Mouse (Mus musculus) left cerebral cortex, postnatal 25 days (tissue): ENCODE measurements around the gene Urgcp. TPM values are rescaled to one million over a fixed set of nuclear protein-coding genes. Genes with fewer than 3 reads are reported as not detected.

Experiments used
- DNase-seq, 2 experiments: peaks; one replicate each; pipeline ENCODE4 v3.0.0; 2022; ENCODE audit warnings: low spot score in 2 of 2, mixed read lengths in 1 of 2
- intact Hi-C: fragments of 180-260 bp; cut with DNase I; formaldehyde crosslinking; loops from one replicate; pipeline ENCODE4 v1.15.1; 2025
- total RNA-seq, 2 experiments: library from RNA; stranded (reverse); gene quantifications; 2 replicates each; pipeline ENCODE4 v1.2.3; 2021

The Urgcp gene
- total RNA-seq, 2 experiments from 2014 or later: 60.6 to 67.4 TPM

DNA sequence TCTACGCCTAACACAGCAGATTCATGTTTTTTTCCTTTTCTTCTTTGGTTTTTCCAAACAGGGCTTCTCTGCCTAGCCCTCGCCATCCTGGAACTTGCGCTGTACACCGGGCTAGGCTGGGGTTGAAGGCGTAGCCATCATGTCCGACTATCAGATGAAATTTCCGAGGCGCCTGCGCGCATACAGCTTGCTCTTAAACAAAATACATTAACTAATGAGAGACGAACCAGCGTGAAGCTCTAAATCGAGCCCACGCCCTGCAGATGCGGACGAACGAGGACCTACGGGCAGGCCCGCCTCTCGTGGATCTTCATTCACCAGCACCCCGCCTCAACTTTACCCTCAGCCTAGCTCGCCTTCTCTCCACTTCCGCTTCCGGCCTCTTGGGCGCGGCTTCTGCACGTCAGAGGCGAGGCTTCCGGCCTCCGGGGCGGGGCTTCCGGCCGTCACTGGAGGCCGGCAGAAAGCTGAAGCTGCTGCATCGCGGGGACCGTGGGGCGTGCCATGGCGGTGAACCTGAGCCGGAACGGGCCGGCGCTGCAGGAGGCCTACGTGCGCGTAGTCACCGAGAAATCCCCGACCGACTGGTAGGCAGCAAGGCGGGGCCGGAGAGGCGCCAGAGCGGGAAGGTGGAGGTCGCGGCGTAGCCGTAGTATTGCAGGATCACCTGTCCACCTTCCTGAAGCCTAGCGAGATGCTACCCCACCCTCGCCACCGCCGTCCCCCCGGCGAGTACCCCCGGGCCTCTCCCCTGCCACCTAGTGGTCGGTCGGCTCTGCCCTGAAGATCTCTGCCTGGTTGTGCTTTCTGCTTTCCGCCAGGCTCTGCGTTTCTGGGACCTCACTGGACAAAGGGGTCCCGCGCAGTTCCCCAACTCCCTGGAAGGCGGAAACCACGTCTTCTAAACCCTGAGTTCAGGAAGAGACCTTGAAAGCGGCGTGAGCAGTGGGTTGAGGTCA lies 26.2 kb upstream of the Urgcp start, which contains the start of gene Dbnl:
Dbnl (plus strand) TSS at position 433 of the 959 bp plus-strand sequence.
- intact Hi-C loops: loop anchor here (2.0 kb wide), 1 partner anchor 92 kb away; no protein-coding TSS in a partner anchor

DNA sequence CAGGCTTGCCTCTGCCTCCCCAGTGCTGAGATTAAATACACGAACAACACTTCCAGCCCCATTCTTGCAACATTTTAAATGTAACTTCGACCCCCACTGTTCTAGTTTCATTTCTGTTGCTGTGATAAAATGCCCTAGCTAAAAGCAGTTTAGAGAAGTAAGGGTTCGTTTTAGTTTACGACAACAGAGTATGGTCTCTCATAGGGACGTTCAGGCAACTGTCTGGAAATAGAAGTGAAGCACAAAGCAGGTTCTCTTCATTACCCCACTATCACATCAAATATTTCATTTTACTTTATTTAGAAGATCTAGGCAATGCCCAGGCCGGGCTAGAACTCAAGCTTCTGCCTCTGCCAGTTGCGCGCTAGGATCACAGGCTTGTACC lies 25.5 kb upstream of the Urgcp start:
- no peak for DNase-seq
- intact Hi-C loops: loop anchor here (2.0 kb wide), 1 partner anchor 93 kb away; no protein-coding TSS in a partner anchor

More for the DNA sequence above, 26.2 kb upstream of the Urgcp start, which contains the start of gene Dbnl:
- DNase-seq: peak; percentile 95 to 96

DNA sequence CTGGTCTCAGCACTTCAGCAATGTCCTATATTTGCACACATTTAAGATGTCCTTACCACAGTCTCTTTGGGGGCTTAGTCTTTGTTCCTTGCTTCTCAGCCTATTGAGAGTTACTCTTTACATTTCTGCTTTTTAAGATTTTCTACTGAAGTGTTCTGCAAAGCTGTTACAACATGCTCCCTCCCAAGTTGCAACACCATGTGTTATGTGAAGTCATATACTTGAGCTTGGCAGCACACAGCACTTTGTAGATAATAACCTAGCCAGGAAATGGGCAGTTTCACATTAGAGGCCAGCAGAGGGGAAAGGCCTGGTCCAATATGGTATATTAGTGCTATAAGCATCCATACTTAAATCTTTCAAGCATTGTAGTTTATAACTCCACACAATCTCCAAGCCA lies 23.6 kb upstream of the Urgcp start:
- no peak for DNase-seq
- intact Hi-C loops: no loop called here

DNA sequence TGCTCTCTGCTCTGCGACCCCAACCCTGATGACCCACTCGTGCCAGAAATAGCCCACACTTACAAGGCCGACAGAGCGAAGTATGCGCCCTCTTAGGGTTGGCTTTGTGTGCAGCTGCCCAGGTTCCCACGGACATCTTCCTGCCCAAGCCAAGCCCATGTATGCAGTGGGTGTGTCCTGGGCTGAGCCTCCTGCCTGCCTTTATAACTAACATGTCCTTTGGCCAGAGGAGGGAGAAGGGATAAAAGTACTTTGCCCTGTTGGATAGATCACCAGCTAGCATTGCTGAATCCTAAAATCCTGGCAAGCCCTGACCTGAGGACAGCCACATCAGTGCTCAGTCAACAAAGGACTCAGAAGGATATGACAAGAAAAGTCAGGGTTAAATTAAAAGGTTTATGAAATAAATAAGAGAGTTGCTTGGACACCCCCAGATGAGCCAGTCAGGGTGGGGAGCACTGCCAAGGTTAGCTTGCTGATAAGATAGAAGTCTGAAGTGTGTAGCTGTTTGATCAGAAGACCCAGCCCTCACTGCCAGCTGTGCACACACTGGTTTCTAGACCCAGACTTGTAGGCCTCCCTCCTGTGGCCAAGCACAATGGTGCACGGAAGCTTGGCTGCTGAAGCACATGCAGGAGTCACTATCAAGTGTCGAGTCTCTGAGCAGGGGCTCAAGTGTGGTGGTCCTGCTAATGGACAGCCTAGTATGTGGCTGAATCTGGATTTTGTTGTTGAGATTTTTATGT lies 20.2 kb upstream of the Urgcp start:
- intact Hi-C loops: no loop called here
- no peak for DNase-seq

DNA sequence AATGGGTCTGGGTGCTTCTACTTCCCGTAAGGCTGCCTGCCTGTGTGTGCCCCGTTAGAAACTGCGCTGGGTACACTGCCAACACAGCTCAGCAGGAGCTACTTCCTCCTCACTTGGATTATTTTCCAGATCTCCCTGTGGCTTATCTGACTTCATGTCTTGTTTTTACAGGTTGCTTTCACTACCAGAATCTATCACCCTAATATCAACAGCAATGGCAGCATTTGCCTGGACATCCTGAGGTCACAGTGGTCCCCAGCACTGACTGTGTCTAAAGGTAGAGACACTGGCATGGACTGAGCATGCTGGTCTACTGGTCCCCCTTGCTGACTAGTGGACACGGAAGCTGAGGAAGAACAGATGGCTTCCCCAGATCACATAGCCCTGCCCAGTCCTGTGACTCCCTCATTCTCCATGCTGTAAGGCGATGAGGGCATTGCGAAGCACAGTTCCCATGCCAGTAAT lies 17.9 kb upstream of the Urgcp start:
- intact Hi-C loops: no loop called here

DNA sequence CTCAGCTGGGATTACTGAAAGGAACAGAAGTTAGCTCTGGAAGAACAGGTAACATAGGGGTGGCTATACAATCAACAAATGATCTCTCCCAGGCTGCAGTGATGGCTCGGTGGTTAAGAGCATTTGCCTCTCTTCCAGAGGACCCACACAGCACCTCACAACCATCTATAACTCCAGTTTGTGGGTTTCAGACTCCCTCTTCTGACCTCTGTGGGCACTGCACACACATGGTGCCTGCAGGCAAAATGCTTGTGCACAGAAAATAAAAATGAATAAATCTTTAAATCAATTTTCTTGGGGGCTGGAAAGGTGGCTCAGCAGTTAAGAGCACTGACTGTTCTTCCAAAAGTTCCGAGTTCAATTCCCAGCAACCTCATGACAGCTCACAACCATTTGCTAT lies 16.3 kb upstream of the Urgcp start:
- intact Hi-C loops: no loop called here
- DNase-seq: no peak

More for the DNA sequence above, 17.9 kb upstream of the Urgcp start:
- DNase-seq: no peak

DNA sequence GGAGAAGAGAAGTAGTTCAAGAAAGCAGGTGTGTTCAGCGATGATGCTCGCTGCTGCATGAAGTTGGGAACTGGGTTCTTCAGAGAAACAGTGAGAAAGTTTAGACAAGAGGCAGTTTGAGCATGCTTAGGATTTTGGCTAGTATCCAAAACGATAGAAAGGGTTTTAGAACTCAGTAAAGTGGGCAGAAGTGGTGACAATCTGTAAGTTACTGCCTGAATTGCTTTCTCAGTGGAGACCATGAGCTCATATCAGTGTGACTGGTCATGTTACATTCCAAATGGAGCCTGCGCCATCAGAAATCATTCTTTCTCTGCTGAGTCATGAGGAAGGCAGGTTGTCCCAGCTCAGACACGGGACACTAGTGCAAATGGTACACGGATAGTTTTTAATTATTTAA lies 3.8 kb upstream of the Urgcp start:
- DNase-seq: no peak
- intact Hi-C loops: no loop called here

DNA sequence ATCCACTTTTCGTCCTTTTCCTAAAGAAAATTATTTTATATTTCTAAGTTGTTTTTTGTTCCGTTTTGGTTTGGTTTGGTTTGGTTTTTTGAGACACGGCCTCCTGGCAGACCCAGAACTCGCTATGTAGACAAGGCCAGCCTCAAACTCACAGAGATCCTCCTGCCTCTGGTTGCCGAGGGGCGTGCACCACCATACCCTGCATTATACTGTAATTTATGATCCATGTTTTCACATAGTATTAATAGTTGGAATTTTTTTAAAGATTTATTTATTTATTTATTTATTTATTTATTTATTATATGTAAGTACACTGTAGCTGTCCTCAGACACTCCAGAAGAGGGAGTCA lies 432 bp upstream of the Urgcp start:
- no peak for DNase-seq
- intact Hi-C loops: loop anchor here (1.0 kb wide), 1 partner anchor 21 kb away; no protein-coding TSS in a partner anchor

DNA sequence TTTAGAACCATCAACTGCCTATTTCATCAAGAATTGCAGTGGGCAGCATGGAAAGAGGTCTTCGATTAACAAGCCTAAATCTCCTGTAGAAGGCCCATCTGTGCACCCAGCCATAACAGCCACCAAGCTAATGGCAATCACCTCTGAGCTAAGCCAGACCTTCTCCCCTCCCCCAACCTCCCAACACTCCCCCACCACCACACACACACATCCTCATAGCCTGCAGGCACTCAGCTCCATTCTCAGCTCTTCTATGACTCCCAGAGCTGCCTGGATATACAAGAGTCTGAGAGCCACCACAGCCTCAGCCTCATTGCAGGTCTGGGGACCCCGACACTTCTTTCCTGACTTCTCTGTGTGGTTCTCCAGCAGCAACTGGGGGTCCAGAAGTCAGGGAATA lies 8.4 kb downstream of the Urgcp start:
- no peak for DNase-seq
- intact Hi-C loops: no loop called here

DNA sequence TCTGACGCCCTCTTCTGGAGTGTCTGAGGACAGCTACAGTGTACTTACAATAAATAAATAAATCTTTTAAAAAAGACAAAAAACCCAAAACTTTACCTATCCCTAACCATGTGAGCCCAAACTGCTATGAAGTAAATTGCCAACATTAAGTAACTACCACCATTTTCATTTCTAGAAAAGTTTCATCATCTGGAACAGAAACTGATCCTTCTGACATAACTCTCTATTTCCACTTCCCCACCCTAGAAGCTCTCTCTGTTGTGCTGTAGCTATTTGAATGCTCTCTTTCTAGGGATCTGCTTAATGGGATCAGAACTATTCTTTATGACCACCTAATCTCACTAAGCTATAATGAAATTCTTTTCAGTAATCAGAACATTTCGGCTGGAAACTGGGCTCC lies 17.2 kb downstream of the Urgcp start:
- no peak for DNase-seq
- intact Hi-C loops: no loop called here

DNA sequence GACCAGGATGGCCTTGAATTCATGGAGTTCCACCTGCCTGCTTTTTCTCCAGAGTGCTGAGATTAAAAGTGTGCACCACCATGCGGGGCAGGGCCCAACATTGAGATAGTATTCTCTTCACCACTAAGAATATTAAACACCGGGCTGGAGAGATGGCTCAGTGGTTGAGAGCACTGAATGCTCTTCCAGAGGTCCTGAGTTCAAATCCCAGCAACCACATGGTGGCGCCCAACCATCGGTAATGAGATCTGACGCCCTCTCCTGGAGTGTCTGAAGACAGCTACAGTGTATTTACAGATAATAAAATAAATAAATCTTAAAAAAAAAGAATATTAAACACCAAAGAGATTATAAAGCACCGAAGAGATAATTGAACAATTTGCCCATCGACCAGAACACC lies 20.1 kb downstream of the Urgcp start:
- DNase-seq: no peak
- intact Hi-C loops: no loop called here

DNA sequence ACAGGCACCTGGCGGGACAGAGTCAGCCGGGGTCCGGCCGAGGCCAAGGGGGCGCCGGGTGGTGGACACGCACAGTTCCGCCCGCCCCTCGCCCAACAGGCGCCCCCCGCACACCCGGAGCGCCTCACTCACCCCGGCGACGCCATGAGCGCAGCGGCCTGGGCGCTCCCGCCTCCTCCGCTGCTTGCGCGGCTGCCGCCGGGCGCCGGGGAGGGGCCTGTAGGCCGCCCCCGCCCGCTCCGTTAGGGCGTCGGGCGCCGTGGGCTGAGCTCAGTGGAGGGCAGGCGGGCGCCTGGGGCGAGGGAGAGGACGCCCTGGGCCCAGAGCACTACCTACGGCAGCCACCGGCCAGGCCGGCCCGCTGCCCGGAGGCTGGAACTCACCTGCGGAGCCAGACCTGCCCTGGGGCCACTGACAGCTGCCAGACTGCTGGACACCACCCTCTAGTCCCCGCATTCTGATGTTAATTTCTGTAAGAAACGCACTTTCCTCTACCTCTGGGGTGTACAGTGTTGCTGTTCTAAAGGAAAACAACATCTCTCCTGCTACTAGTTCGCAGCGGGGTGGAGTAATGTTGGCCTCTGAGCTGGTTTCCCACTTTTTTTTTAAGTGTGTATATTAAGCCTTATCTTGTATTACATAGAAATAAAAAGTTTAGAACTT lies 21.1 kb downstream of the Urgcp start:
- intact Hi-C loops: loop anchor here (1.0 kb wide), 1 partner anchor 21 kb away; the partner anchor contains the start of gene Urgcp
- peak; percentile 74 to 83 for DNase-seq

DNA sequence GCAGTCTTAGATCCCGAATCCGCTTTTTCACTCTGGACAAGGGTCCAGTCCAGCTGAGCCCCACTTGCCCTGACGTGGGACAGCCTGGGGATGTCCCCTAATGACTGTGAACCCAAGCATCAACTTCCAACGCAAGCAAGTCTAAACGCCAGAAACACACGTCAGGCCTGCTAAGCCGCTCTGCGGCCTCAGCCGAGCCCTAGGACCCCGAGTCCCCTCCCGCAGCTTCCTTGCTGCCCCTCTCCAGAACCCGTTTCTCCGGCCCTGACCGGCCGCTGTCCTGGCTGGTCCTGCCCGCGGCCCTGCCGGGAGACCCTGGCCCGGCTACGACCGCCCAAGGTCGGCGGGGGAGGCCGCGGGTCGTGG lies 21.6 kb downstream of the Urgcp start:
- intact Hi-C loops: no loop called here
- DNase-seq: peak in 1 of 2 experiments; percentile 23

DNA sequence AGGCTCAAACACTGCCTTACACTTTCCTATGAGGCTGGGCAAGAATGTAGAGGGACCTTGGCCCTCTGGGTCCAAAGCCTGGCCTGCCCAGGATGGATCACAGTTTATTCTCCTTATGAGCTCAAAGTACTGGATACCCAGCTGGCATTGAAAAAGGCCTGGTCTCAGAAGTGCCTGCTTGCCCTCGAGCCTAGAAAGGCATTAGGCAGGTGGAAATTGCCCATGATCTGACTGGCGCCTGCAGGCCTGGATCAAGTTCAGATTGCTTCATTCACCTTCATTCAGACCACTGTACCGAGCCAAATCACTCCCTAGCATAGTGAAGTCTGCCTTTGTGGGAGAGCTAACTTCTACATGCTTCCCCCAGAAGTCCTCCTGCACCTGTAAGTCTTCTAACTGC lies 22.3 kb downstream of the Urgcp start:
- no peak for DNase-seq
- intact Hi-C loops: no loop called here

DNA sequence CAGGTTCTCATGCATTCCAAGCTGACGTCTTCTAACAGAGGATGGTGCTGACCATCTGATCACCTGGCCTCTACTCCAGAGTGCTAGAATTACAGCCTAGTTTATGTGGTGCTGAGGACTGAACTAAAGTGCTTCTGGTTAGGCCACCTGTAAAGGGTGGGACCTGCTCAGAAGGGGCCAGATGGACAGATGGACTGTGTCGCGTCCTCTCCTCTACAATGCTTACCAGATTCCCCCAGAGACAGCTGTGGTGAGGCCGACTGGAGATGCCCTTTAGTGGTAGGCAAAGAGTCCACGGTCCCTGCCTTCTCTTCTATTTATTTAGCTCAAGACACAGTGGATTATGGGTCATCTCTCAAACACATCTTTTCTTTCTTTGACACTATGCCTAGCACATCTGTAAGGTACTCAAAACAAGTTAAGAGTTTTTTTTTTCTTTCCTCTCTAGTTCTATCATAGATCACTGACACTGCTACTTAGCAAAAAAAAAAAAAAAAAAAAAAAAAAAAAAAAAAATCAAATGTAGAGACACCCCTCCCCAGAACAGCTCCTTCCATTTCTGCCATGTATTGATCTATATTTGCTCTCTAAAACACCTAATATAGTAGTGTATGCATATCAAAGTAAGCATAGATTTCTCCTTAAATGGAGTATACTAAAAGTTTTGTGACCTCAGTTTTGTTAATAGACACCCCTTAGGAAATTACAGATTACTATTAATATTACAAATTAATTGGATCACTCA lies 23.1 kb downstream of the Urgcp start:
- DNase-seq: no peak
- intact Hi-C loops: no loop called here

DNA sequence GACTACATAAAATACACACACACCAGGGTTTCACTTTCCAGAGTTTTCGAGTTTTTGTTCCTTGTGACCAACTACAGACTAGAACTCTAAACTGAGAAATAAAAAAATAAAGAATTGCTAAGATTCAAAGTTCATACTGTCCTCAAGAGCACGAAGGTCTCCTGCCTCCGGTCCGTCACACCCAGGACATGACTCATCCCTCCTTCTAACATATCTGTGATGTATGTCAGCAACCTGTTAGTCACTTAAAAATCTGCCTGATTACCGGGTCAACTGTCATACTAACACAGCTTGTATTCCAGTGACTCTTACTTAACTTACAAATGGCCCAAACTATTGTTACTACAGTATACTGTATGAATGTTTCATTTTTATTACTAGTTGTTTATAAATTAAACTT lies 25.0 kb downstream of the Urgcp start:
- intact Hi-C loops: no loop called here
- DNase-seq: no peak

DNA sequence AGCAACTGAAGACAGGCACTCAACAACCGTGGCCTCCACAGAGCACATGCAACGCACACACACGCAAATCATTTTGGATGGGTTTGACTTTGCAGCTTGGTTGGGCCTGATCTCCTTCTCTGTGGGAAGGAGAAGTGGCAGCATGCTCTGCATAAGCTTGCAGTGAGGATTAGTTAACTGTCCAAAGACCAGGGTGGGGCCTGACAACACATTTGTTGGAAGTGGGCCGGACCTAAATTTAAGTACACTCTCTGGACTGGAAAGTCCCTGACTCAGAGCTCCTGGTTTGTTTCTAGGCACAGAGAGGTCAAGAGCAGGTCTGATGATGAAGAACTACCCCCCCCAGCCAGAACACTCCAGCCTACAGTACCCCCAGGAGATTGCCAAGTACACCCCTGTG lies 27.9 kb downstream of the Urgcp start:
- intact Hi-C loops: no loop called here
- no peak for DNase-seq

DNA sequence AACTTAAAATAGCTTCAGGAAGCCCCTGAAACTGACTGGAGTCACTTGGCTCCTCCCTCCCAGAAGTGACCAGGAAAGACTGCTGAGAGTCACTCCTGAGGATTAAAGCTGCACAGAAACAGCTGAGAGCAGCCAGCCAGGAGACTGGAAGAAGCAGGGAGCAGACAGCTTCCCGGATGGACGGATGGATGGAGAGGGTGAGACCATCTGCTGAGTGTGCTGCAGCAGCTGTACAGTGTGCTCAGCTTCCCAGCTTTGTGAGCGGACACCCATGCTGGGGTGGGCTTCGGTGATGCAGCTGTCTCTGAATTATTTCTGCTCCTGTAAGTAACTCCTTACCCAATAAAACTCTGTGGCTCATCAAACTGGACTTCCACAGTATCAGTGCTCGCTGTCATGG lies 29.8 kb downstream of the Urgcp start:
- intact Hi-C loops: no loop called here
- no peak for DNase-seq

DNA sequence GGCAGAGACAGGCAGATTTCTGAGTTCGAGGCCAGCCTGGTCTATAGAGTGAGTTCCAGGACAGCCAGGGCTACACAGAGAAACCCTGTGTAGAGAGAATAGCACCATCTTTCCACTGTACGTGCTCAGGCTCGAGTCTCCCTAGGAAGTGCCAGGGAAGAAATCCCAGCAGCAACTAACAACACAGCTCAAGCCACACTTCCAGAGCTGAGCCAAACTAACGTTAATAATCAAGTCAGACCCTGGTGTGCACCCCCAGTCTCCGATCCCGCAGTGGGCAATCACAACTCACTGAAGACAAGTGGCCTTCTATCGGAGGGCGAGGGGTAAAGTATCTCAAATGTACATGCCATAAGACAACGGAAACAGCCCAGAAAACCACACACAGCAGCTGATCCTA lies 32.6 kb downstream of the Urgcp start:
- DNase-seq: no peak
- intact Hi-C loops: no loop called here
